8 mouse cellular contexts compared by ENCODE assay signal in genomic region chr8:82863041-82863744, GRCm38 (mm10). TPM values are rescaled to one million over a fixed set of nuclear protein-coding genes. Genes with fewer than 3 reads are reported as not detected.
DNase-seq lines count a peak whose midpoint lies in the region; ATAC-seq and TF ChIP-seq lines count a peak whose summit lies in the region.

Gene Rnf150, plus strand, starts transcription at chr8:82863356.

- H3K27me3 ChIP-seq in intestine, embryonic 16.5 days (replicated peaks; ENCODE audit: control insufficient read depth, insufficient read depth, low read length), result no peaks in the 10 kb centered on the region

- H3K4me1 ChIP-seq in cortical plate, adult 2 months (ENCODE audit: control insufficient read depth, insufficient read depth, low read length), result peaks cover 2% of the 10 kb centered on the region; the same call in 1 of the 2 replicates
- H3K4me1 ChIP-seq in intestine, embryonic 16.5 days (ENCODE audit: control insufficient read depth, insufficient read depth, low read length), result peaks cover 4% of the 10 kb centered on the region; the same call in 1 of the 2 replicates

- H3K9ac ChIP-seq in intestine, embryonic 16.5 days (ENCODE audit: low read depth, low read length), result peak within 1 kb of the TSS; percentile 82

- peak within 1 kb of the TSS; percentile 93 for H3K27ac ChIP-seq in cortical plate, adult 2 months (ENCODE audit: insufficient read depth, low read length)
- H3K27ac ChIP-seq in intestine, embryonic 16.5 days (ENCODE audit: low read length), result peak within 1 kb of the TSS; percentile 66

- TF ChIP-seq POLR2A in cortical plate, adult 2 months (IDR thresholded peaks at IDR 0.05; ENCODE audit: extremely low read depth, insufficient read depth, low read length), result no peak

- DNase-seq in adrenal gland, adult (ENCODE audit: inconsistent age in 2 of 2, low spot score in 1 of 2), result peak; percentile 85 to 96
- DNase-seq in gastrocnemius, postnatal 36 days, result peak; percentile 75 to 78
- peak; percentile 81 to 89 for DNase-seq in left cerebral cortex, postnatal 25 days (ENCODE audit: low spot score in 2 of 2)
- DNase-seq in mesoderm, embryonic 11.5 days (ENCODE audit: low read depth, low spot score), result peak; percentile 82
- DNase-seq in right cerebral cortex, postnatal 25 days, result peak; percentile 82
- peak; percentile 46 for DNase-seq in yolk sac, embryonic 10.5 days (ENCODE audit: low spot score)

- H3K9me3 ChIP-seq in intestine, embryonic 16.5 days (ENCODE audit: control insufficient read depth, low read length), result no peaks in the 10 kb centered on the region

- H3K36me3 ChIP-seq in intestine, embryonic 16.5 days (ENCODE audit: control insufficient read depth, insufficient read depth, low read length), result no peaks in the 10 kb centered on the region

- ATAC-seq in intestine, embryonic 16.5 days, result peak; percentile 85

- H3K4me2 ChIP-seq in intestine, embryonic 16.5 days (ENCODE audit: low read depth, low read length), result peak within 1 kb of the TSS; percentile 95

- intact Hi-C loops in gastrocnemius, postnatal 36 days (cut with DNase I), result loop anchor here (1.0 to 5.0 kb wide), 2 partner anchors 79 to 225 kb away; no protein-coding TSS in a partner anchor
- intact Hi-C loops in left cerebral cortex, postnatal 25 days (cut with DNase I), result loop anchor here (1.0 to 5.0 kb wide), 6 partner anchors 79 to 479 kb away; partner anchors contain the start of genes Gm10645 and Tbc1d9

- WGBS in intestine, embryonic 16.5 days, result under 1% methylated on average over 39 of the region's 39 CpGs

- peak within 1 kb of the TSS; percentile 100 for H3K4me3 ChIP-seq in cortical plate, adult 2 months (ENCODE audit: insufficient read depth, low read length)
- H3K4me3 ChIP-seq in intestine, embryonic 16.5 days (ENCODE audit: low read length), result peak within 1 kb of the TSS; percentile 78

- TF ChIP-seq CTCF in cortical plate, adult 2 months (IDR thresholded peaks at IDR 0.05; ENCODE audit: extremely low read depth, insufficient read depth, low read length), result peak; percentile 89

RNA-seq across cellular contexts. Expression of gene Rnf150, which starts in this region (rescaled TPM):
- polyA plus RNA-seq in cortical plate, adult 2 months (2012; rRNA removed), result 17.9 and 18.4 TPM in 2 replicates
- total RNA-seq in gastrocnemius, postnatal 36 days (2021), result 10 to 100 TPM; 19.7 to 24.2 TPM
- polyA plus RNA-seq in intestine, embryonic 16.5 days (2015; fragmentation: Nextera tagmentation; extraction: Ambion mirVana), result 0.71 and 0.77 TPM in 2 replicates
- total RNA-seq in left cerebral cortex, postnatal 25 days (2021), result 10 to 100 TPM; 41.3 to 47.5 TPM

Comparison
In these comparisons a context has a peak if more than half of its experiments do, and no peak if none do; other contexts are left out.
1. Peak in every context shown above with its lines: DNase-seq, ATAC-seq, H3K4me3 ChIP-seq and H3K27ac ChIP-seq.
2. RNA of gene Rnf150 (polyA plus RNA-seq): 17.9 to 18.4 TPM in cortical plate, adult 2 months; 0.71 to 0.77 TPM in intestine, embryonic 16.5 days; every median in the first group is over 10 times any median in the second.
3. Peak in ATAC-seq, H3K4me3 ChIP-seq, H3K27ac ChIP-seq, H3K9ac ChIP-seq and H3K4me2 ChIP-seq in intestine, embryonic 16.5 days; RNA of the gene not detected or under 1 TPM.